Mouse (Mus musculus) kidney, embryonic 15.5 days (tissue): ENCODE data around the gene Platr17. TPM values are rescaled to one million over a fixed set of nuclear protein-coding genes. Genes with fewer than 3 reads are reported as not detected.

Experiments
- ATAC-seq: fragments of 200-750 bp; cut with Nextera tagmentation; replicated peaks from 2 replicates; pipeline ENCODE4 v1.8.0; 2017; ENCODE audit warnings: moderate TSS enrichment; ENCODE audit not compliant: low FRiP score
- H3K27ac ChIP-seq: fragments of 300-500 bp; sonication (generic); 2 replicates; pipeline ENCODE4 v1.5.1; 2015; ENCODE audit warnings: mild to moderate bottlenecking, inconsistent platforms
- H3K27me3 ChIP-seq: fragments of 300-500 bp; sonication (generic); 2 replicates; pipeline ENCODE4 v1.6.1; 2015; ENCODE audit warnings: inconsistent platforms
- H3K36me3 ChIP-seq: fragments of 300-500 bp; sonication (generic); 2 replicates; pipeline ENCODE4 v1.6.1; 2015; ENCODE audit warnings: inconsistent platforms
- H3K4me1 ChIP-seq: fragments of 300-500 bp; sonication (generic); 2 replicates; pipeline ENCODE4 v1.6.1; 2015; ENCODE audit warnings: inconsistent platforms
- H3K4me2 ChIP-seq: fragments of 300-500 bp; sonication (generic); 2 replicates; pipeline ENCODE4 v1.6.1; 2015; ENCODE audit warnings: moderate library complexity, mild to moderate bottlenecking, inconsistent platforms
- H3K4me3 ChIP-seq: fragments of 300-500 bp; sonication (generic); replicated peaks from 2 replicates; pipeline ENCODE4 v1.5.1; 2015; ENCODE audit warnings: mild to moderate bottlenecking, inconsistent platforms
- H3K9ac ChIP-seq: fragments of 300-500 bp; sonication (generic); 2 replicates; pipeline ENCODE4 v1.6.1; 2015; ENCODE audit warnings: mild to moderate bottlenecking, inconsistent platforms
- H3K9me3 ChIP-seq: fragments of 300-500 bp; sonication (generic); replicated peaks from 2 replicates; pipeline ENCODE4 v1.6.1; 2016; ENCODE audit warnings: inconsistent platforms
- WGBS: fragments of 180-500 bp; shearing (Covaris S2); methylation state at CpG from one replicate; pipeline ENCODE4 v1.1.7; 2015; ENCODE audit warnings: mixed read lengths; 5-methylcytosine and 5-hydroxymethylcytosine counted together
- polyA plus RNA-seq: library from polyadenylated mRNA; unstranded; fragments of >200 nt; fragmentation: Nextera tagmentation; extraction: Ambion mirVana; gene quantifications from 2 replicates; pipeline ENCODE4 v1.2.1, GENCODE M21; 2015

Platr17 gene
- polyA plus RNA-seq, 1 experiment from 2014 or later = 0.19 TPM

- Histone ChIP-seq H3K36me3 (peaks cover 47% of the 10 kb centered on the region), H3K4me2 (peak overlapping the region; percentile 62), H3K27ac (peak overlapping the region; percentile 92), H3K9ac (peak overlapping the region; percentile 57), H3K4me3 (peak overlapping the region; percentile 64), H3K27me3 (no peaks in the 10 kb centered on the region), H3K4me1 (peaks cover 71% of the 10 kb centered on the region), H3K9me3 (no peaks in the 10 kb centered on the region)
- ATAC-seq = peak; percentile 16
- WGBS = 1% methylated on average over 20 of the region's 20 CpGs
Measured at GRCm38 (mm10) chr17:33916294-33916693, 11.4 kb downstream of the Platr17 start.

GRCm38 (mm10) chr17:33916847-33917655 is 12.1 kb downstream of the Platr17 start:
- 74% methylated on average over 31 of the region's 31 CpGs for WGBS
- Histone ChIP-seq H3K9ac (no peak overlapping the region), H3K27me3 (no peaks in the 10 kb centered on the region), H3K36me3 (peaks cover 39% of the 10 kb centered on the region), H3K27ac (peak overlapping the region; percentile 92; the same call in 1 of the 2 replicates), H3K4me1 (peaks cover 68% of the 10 kb centered on the region), H3K4me2 (peak overlapping the region; percentile 62), H3K9me3 (no peaks in the 10 kb centered on the region), H3K4me3 (peak overlapping the region; percentile 64)
- ATAC-seq = no peak

- Histone ChIP-seq H3K4me1 (peaks cover 62% of the 10 kb centered on the region), H3K27ac (no peak overlapping the region), H3K4me3 (no peak overlapping the region; the same call in 1 of the 2 replicates), H3K36me3 (peaks cover 33% of the 10 kb centered on the region), H3K4me2 (0 out of 2 replicates have a peak overlapping the region, but pooled peaks have one; percentile 62), H3K27me3 (no peaks in the 10 kb centered on the region), H3K9me3 (no peaks in the 10 kb centered on the region), H3K9ac (no peak overlapping the region)
- no peak for ATAC-seq
- WGBS = 85% methylated on average over 18 of the region's 18 CpGs
Measured at GRCm38 (mm10) chr17:33917656-33918292, 12.8 kb downstream of the Platr17 start.

- peaks cover 27% of the 10 kb centered on the region for H3K36me3 ChIP-seq
- H3K4me3 ChIP-seq = peak overlapping the region; percentile 75
- peaks cover 62% of the 10 kb centered on the region for H3K4me1 ChIP-seq
- ATAC-seq = no peak
- peak overlapping the region; percentile 83 for H3K27ac ChIP-seq
- H3K9me3 ChIP-seq = no peaks in the 10 kb centered on the region
- H3K9ac ChIP-seq = peak overlapping the region; percentile 76; the same call in 1 of the 2 replicates
- WGBS = 61% methylated on average over 37 of the region's 37 CpGs
- H3K27me3 ChIP-seq = no peaks in the 10 kb centered on the region
- H3K4me2 ChIP-seq = peak overlapping the region; percentile 99
Measured at GRCm38 (mm10) chr17:33918293-33919203, 13.6 kb downstream of the Platr17 start.

- WGBS = under 1% methylated on average over 52 of the region's 52 CpGs
- Histone ChIP-seq H3K9ac (peak overlapping the region; percentile 76), H3K27ac (peak overlapping the region; percentile 83), H3K4me2 (peak overlapping the region; percentile 99), H3K27me3 (no peaks in the 10 kb centered on the region), H3K9me3 (no peaks in the 10 kb centered on the region), H3K36me3 (peaks cover 16% of the 10 kb centered on the region), H3K4me3 (peak overlapping the region; percentile 75), H3K4me1 (peaks cover 62% of the 10 kb centered on the region)
- ATAC-seq = no peak
Measured at GRCm38 (mm10) chr17:33919351-33920281, 14.7 kb downstream of the Platr17 start.

- Histone ChIP-seq H3K9ac (peak overlapping the region; percentile 76), H3K4me1 (peaks cover 54% of the 10 kb centered on the region), H3K9me3 (no peaks in the 10 kb centered on the region), H3K27ac (peak overlapping the region; percentile 83), H3K4me2 (peak overlapping the region; percentile 99), H3K27me3 (no peaks in the 10 kb centered on the region), H3K4me3 (peak overlapping the region; percentile 75), H3K36me3 (peaks cover 11% of the 10 kb centered on the region)
- peak; percentile 55 for ATAC-seq
- WGBS = under 1% methylated on average over 36 of the region's 36 CpGs
Measured at GRCm38 (mm10) chr17:33920282-33921097, 15.6 kb downstream of the Platr17 start.

GRCm38 (mm10) chr17:33921361-33921760 is 16.4 kb downstream of the Platr17 start:
- H3K27ac ChIP-seq = no peak overlapping the region
- no peak overlapping the region for H3K9ac ChIP-seq
- H3K4me3 ChIP-seq = peak overlapping the region; percentile 75; the same call in 1 of the 2 replicates
- H3K4me1 ChIP-seq = peaks cover 52% of the 10 kb centered on the region
- H3K36me3 ChIP-seq = peaks cover 17% of the 10 kb centered on the region
- no peaks in the 10 kb centered on the region for H3K9me3 ChIP-seq
- no peak for ATAC-seq
- WGBS = 81% methylated on average over 7 of the region's 7 CpGs
- H3K4me2 ChIP-seq = peak overlapping the region; percentile 99
- H3K27me3 ChIP-seq = no peaks in the 10 kb centered on the region

GRCm38 (mm10) chr17:33924577-33925283 is 19.8 kb downstream of the Platr17 start:
- Histone ChIP-seq H3K36me3 (peaks cover 13% of the 10 kb centered on the region), H3K27me3 (no peaks in the 10 kb centered on the region), H3K4me3 (no peak overlapping the region), H3K4me2 (no peak overlapping the region), H3K4me1 (peaks cover 31% of the 10 kb centered on the region), H3K27ac (no peak overlapping the region), H3K9me3 (no peaks in the 10 kb centered on the region), H3K9ac (no peak overlapping the region)
- ATAC-seq = no peak
- WGBS = 89% methylated on average over 10 of the region's 10 CpGs

- ATAC-seq = no peak
Measured at GRCm38 (mm10) chr17:33925406-33926116, 20.6 kb downstream of the Platr17 start.

More at GRCm38 (mm10) chr17:33925406-33926116, 20.6 kb downstream of the Platr17 start:
- Histone ChIP-seq H3K4me2 (no peak overlapping the region), H3K4me1 (peaks cover 25% of the 10 kb centered on the region), H3K36me3 (peaks cover 13% of the 10 kb centered on the region), H3K4me3 (no peak overlapping the region), H3K9me3 (no peaks in the 10 kb centered on the region), H3K9ac (no peak overlapping the region), H3K27ac (no peak overlapping the region), H3K27me3 (no peaks in the 10 kb centered on the region)
- WGBS = 85% methylated on average over 21 of the region's 21 CpGs
